Mouse (Mus musculus): Measurements from ENCODE around the gene Lrrc8c. TPM values are rescaled to one million over a fixed set of nuclear protein-coding genes. Genes with fewer than 3 reads are reported as not detected.

The Lrrc8c gene
- polyA plus RNA-seq (2014; fragmentation: Nextera tagmentation; extraction: Ambion mirVana), result 23.4 and 24.7 TPM in 2 replicates

- peak within 1 kb of the TSS; percentile 91 for H3K27ac ChIP-seq (ENCODE audit: low read depth)
- peak within 1 kb of the TSS; percentile 88 for H3K4me2 ChIP-seq
- peaks cover 5% of the 10 kb centered on the region; the same call in 1 of the 2 replicates for H3K36me3 ChIP-seq (ENCODE audit: insufficient read depth)
- under 1% methylated on average over 92 of the region's 93 CpGs for WGBS
- DNase-seq (peak; percentile 89), ATAC-seq (ENCODE audit: insufficient read depth) (peak; percentile 95)
- TF ChIP-seq CTCF (IDR thresholded peaks at IDR 0.05; ENCODE audit: low read depth), result no peak; the same call in 1 of the 2 replicates
- peak within 1 kb of the TSS; percentile 78 for H3K9ac ChIP-seq
- peaks cover 4% of the 10 kb centered on the region; the same call in 1 of the 2 replicates for H3K4me1 ChIP-seq (ENCODE audit: insufficient read depth)
- no peaks in the 10 kb centered on the region for H3K27me3 ChIP-seq (ENCODE audit: insufficient read depth, low read length)
- no peaks in the 10 kb centered on the region for H3K9me3 ChIP-seq (ENCODE audit: low read depth, low read length)
- H3K4me3 ChIP-seq (ENCODE audit: low read depth, low read length), result peak within 1 kb of the TSS; percentile 71
Measured at GRCm38 (mm10) chr5:105519096-105519975, at the start of gene Lrrc8c. Gene Lrrc8c (plus strand): TSS chr5:105519388.

- H3K4me1 ChIP-seq (ENCODE audit: insufficient read depth), result no peaks in the 10 kb centered on the region
- no peaks in the 10 kb centered on the region for H3K27me3 ChIP-seq (ENCODE audit: insufficient read depth, low read length)
- H3K9me3 ChIP-seq (ENCODE audit: low read depth, low read length), result no peaks in the 10 kb centered on the region
- H3K36me3 ChIP-seq (ENCODE audit: insufficient read depth), result no peaks in the 10 kb centered on the region
- TF ChIP-seq CTCF (IDR thresholded peaks at IDR 0.05; ENCODE audit: low read depth), result no peak
- no peak overlapping the region for H3K4me2 ChIP-seq
- no peak overlapping the region for H3K4me3 ChIP-seq (ENCODE audit: low read depth, low read length)
- no peak overlapping the region for H3K27ac ChIP-seq (ENCODE audit: low read depth)
- H3K9ac ChIP-seq, result no peak overlapping the region
- WGBS, result 48% methylated on average over 5 of the region's 5 CpGs
- DNase-seq (no peak), ATAC-seq (ENCODE audit: insufficient read depth) (no peak)
Measured at GRCm38 (mm10) chr5:105472983-105473705, 46.0 kb upstream of the Lrrc8c start.

GRCm38 (mm10) chr5:105477527-105477926 is 41.7 kb upstream of the Lrrc8c start:
- Histone ChIP-seq H3K36me3 (ENCODE audit: insufficient read depth) (peaks cover 12% of the 10 kb centered on the region; the same call in 1 of the 2 replicates), H3K27ac (ENCODE audit: low read depth) (no peak overlapping the region), H3K9ac (no peak overlapping the region), H3K4me1 (ENCODE audit: insufficient read depth) (no peaks in the 10 kb centered on the region), H3K4me3 (ENCODE audit: low read depth, low read length) (no peak overlapping the region), H3K4me2 (no peak overlapping the region), H3K27me3 (ENCODE audit: insufficient read depth, low read length) (no peaks in the 10 kb centered on the region), H3K9me3 (ENCODE audit: low read depth, low read length) (no peaks in the 10 kb centered on the region)
- 74% methylated on average over 9 of the region's 9 CpGs for WGBS
- ATAC-seq (ENCODE audit: insufficient read depth) (no peak), DNase-seq (no peak)
- no peak for TF ChIP-seq CTCF (IDR thresholded peaks at IDR 0.05; ENCODE audit: low read depth)

GRCm38 (mm10) chr5:105479673-105480072 is 39.5 kb upstream of the Lrrc8c start:
- H3K9ac ChIP-seq, result no peak overlapping the region
- H3K4me3 ChIP-seq (ENCODE audit: low read depth, low read length), result no peak overlapping the region
- TF ChIP-seq CTCF (IDR thresholded peaks at IDR 0.05; ENCODE audit: low read depth), result no peak
- H3K27me3 ChIP-seq (ENCODE audit: insufficient read depth, low read length), result no peaks in the 10 kb centered on the region
- DNase-seq (no peak), ATAC-seq (ENCODE audit: insufficient read depth) (no peak)
- no peaks in the 10 kb centered on the region for H3K9me3 ChIP-seq (ENCODE audit: low read depth, low read length)
- 83% methylated on average over 13 of the region's 13 CpGs for WGBS
- peaks cover 12% of the 10 kb centered on the region; the same call in 1 of the 2 replicates for H3K36me3 ChIP-seq (ENCODE audit: insufficient read depth)
- H3K27ac ChIP-seq (ENCODE audit: low read depth), result no peak overlapping the region
- no peak overlapping the region for H3K4me2 ChIP-seq
- no peaks in the 10 kb centered on the region for H3K4me1 ChIP-seq (ENCODE audit: insufficient read depth)

GRCm38 (mm10) chr5:105480561-105480960 is 38.6 kb upstream of the Lrrc8c start:
- no peak overlapping the region for H3K9ac ChIP-seq
- no peak overlapping the region for H3K4me2 ChIP-seq
- no peaks in the 10 kb centered on the region for H3K27me3 ChIP-seq (ENCODE audit: insufficient read depth, low read length)
- no peak for TF ChIP-seq CTCF (IDR thresholded peaks at IDR 0.05; ENCODE audit: low read depth)
- no peak for DNase-seq
- WGBS, result 93% methylated on average over 17 of the region's 17 CpGs
- no peaks in the 10 kb centered on the region for H3K9me3 ChIP-seq (ENCODE audit: low read depth, low read length)
- H3K4me3 ChIP-seq (ENCODE audit: low read depth, low read length), result no peak overlapping the region
- H3K4me1 ChIP-seq (ENCODE audit: insufficient read depth), result no peaks in the 10 kb centered on the region
- H3K27ac ChIP-seq (ENCODE audit: low read depth), result no peak overlapping the region
- H3K36me3 ChIP-seq (ENCODE audit: insufficient read depth), result peaks cover 12% of the 10 kb centered on the region; the same call in 1 of the 2 replicates
- ATAC-seq (ENCODE audit: insufficient read depth), result no peak

- DNase-seq (no peak), ATAC-seq (ENCODE audit: insufficient read depth) (no peak)
- no peak overlapping the region for H3K4me2 ChIP-seq
- WGBS, result 73% methylated on average over 2 of the region's 2 CpGs
- H3K4me1 ChIP-seq (ENCODE audit: insufficient read depth), result no peaks in the 10 kb centered on the region
- H3K27me3 ChIP-seq (ENCODE audit: insufficient read depth, low read length), result no peaks in the 10 kb centered on the region
- H3K4me3 ChIP-seq (ENCODE audit: low read depth, low read length), result no peak overlapping the region
- H3K9ac ChIP-seq, result no peak overlapping the region
- TF ChIP-seq CTCF (IDR thresholded peaks at IDR 0.05; ENCODE audit: low read depth), result no peak
- H3K36me3 ChIP-seq (ENCODE audit: insufficient read depth), result peaks cover 12% of the 10 kb centered on the region; the same call in 1 of the 2 replicates
- no peak overlapping the region for H3K27ac ChIP-seq (ENCODE audit: low read depth)
- H3K9me3 ChIP-seq (ENCODE audit: low read depth, low read length), result no peaks in the 10 kb centered on the region
Measured at GRCm38 (mm10) chr5:105483632-105484031, 35.6 kb upstream of the Lrrc8c start.

- ATAC-seq (ENCODE audit: insufficient read depth) (no peak), DNase-seq (no peak)
- no peak for TF ChIP-seq CTCF (IDR thresholded peaks at IDR 0.05; ENCODE audit: low read depth)
- no peak overlapping the region for H3K4me2 ChIP-seq
- H3K36me3 ChIP-seq (ENCODE audit: insufficient read depth), result peaks cover 12% of the 10 kb centered on the region; the same call in 1 of the 2 replicates
- H3K9ac ChIP-seq, result no peak overlapping the region
- H3K9me3 ChIP-seq (ENCODE audit: low read depth, low read length), result no peaks in the 10 kb centered on the region
- no peak overlapping the region for H3K4me3 ChIP-seq (ENCODE audit: low read depth, low read length)
- H3K4me1 ChIP-seq (ENCODE audit: insufficient read depth), result no peaks in the 10 kb centered on the region
- H3K27ac ChIP-seq (ENCODE audit: low read depth), result no peak overlapping the region
- WGBS, result 93% methylated on average over 6 of the region's 6 CpGs
- H3K27me3 ChIP-seq (ENCODE audit: insufficient read depth, low read length), result no peaks in the 10 kb centered on the region
Measured at GRCm38 (mm10) chr5:105484247-105484646, 34.9 kb upstream of the Lrrc8c start.

Measured in lung, embryonic 14.5 days (tissue).